Mouse (Mus musculus): Measurements from ENCODE around the gene Procr.
"Not testable (repeated sequence)": the region's sequence is repeated elsewhere in the genome, so short reads cannot be mapped to it uniquely, and the experiment has no call there.

Procr gene

DNA sequence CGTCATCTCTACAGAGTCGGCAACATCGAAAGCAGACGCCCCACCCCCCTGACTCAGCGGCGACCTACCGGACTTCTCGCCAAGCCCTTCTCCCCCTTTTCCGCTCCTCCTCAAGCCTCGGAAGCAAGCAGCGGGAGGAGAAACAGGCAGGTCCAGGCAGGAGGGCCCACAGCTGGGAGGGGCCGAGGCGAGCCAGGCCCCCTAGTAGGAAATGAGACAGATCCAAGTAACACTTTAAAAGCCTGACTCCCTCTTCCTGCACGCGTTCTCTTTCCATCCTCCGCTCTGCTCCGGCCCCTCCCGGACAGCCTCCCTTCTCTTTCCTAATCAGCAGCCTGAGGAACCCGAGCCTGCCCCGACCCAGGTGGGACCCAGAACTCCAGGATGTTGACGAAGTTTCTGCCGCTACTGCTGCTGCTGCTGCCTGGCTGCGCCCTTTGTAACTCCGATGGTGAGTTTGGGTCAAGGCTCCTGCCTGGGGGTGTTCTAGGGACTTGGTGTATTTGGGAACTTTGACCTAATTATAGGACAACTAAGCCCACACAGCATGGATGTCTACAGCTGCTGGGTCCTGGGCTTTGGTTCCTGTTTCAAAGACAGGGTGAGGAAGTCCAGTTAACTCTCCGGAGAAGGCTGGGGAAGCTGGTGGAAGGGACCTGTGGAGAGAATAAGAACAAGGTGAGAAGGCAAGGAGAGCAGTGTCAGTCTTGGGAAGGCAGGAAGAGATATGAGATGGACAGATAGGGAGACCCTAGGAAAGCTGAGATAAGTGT is at the start of gene Procr:
Gene Procr, plus strand, starts transcription at position 104 of the 773 bp plus-strand sequence.
- peak; percentile 70 for DNase-seq (ENCODE audit: low read depth, low spot score)

DNA sequence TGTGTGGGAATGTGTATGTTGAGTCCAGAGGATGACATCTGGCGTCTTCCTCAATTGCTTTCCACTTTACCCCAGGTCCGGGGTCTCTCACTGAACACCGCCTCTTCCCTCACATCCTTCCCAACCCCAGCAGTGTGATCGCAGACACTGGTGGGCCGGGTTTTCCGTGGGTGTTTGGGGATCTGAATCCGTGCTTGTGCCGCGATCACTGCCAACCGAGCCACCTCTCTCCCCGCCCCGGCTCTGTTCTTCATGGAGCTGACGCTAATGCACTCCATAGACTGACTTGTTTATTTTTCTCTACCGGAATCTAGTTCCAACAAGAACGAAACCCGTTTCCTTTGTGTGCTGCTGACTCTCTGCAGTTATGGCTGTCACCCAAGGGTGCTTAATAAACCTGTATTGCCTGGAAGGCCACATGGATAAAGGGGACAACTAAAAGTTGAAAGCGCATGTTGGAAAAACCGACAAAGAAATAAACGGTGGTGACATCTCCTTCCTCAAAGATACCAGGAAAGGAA is 49.5 kb upstream of the Procr start:
- DNase-seq (ENCODE audit: low read depth, low spot score): no peak

DNA sequence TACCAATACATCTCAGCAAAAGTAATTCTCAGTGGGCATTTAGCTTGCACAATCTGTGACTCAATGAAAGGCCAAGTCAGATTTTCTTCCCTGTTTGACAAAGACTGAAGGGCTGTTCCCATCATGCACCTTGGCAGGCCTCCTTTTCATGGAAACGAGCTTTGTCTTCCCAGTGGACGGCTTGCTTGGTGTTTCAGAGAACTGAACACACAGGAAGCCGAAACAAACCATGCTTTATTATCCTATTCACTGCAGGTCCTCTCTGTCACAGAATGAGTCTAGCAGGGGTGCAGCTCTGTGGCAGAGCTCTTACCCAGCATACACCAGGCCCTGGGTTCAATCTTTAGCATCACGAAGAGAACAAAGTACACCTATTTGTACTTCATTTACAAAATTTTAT is 47.3 kb upstream of the Procr start:
- DNase-seq (ENCODE audit: low read depth, low spot score): no peak

DNA sequence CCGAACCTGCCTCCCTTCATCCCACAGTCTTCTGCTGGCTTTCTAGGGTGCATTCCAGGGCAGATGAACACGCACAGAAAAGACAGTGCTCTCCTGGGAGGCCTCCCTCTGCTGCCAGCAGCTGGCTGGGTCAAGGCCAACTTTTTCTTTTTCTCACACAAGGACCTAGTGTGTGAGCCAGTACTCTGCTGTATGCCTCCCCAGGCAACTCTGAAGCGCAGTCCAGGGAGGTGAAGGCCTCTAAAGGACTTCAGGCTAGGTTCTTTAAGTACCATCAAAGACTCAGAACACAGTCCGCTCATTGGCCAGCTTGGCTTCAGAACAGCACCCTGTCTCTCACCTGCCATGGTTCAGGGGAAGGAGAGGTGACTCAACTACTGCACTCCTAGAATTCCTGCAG is 43.7 kb upstream of the Procr start:
- peak; percentile 43 for DNase-seq (ENCODE audit: low read depth, low spot score)

DNA sequence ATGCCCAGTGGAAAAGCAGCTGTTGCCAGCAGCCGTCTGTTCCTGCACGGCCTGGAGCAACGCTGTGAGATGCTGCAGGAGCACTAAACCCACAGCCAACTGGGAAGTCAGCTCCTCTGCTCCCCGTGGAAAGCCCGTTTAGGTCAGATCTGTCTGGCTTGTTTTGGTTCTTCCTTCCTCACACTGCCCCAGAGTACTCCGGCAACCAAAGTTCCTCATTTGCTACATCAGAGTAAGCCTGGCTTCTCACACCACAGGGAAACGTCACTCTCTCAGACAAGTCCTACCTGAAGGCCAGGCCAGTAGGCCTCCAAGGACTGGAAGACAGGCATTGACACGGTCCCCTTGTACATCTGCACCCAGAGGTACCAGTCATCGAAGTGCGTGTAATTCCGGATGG is 40.4 kb upstream of the Procr start:
- DNase-seq (ENCODE audit: low read depth, low spot score): no peak

DNA sequence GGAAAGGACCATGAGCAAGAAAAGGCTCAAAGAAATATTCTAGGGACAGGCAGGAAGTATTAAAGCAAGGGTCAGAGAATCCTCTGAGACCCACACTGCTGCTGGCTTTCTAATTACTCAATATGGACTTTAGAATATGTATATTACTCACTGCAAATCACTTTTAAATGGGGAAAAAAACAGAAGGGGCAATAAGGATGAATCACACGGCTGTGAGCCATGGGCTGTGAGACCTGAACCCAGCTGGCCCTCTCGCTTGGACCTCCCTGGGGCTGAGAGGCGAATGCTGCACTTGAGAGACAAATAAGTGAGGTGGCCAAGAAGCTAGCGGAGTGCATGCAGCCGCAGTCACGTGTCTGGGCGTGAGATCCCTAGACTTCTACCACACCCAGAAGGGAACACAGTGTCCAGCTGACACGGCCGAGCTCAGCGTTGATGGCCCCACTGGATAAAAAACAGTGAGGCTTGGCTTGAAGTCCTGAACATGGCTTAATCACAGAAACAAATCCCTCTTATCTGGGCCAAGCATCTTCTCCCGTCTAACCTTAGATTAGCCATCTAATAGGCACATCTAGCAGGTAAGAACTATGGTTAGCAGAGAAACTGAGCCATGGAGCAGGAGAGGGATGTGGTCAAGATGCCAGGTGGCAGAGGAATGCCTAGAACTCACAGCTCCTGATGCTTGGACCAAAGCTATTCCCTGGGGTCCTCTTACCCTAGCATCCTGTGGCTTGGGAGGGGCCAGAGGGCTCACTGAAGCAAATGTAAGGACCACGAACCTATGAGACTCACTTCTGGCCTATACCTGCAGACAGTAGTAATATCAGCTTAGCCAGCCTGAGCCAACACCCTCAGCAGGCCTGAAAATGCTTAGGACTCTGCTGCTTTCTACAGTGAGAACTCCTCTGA is 33.6 kb upstream of the Procr start:
- DNase-seq (ENCODE audit: low read depth, low spot score): no peak

DNA sequence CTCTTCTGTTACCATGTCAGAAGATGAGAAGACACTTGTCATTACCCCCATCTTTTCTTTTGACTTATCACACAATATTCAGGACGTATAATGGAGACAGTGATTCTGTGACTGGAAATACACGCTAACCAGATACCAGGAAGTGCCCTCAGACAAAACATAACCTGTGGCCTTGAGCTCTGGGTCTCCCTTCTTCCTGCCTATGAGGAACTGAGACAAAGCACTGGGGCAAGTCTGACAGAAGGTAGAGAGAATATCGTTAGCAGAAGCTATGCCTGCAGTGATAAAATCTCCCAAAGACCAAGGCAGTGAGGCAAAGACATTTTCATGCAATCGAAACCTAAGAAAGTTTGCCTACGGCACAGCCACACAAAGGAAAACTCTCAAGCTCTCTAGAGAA is 30.3 kb upstream of the Procr start:
- DNase-seq (ENCODE audit: low read depth, low spot score): no peak

DNA sequence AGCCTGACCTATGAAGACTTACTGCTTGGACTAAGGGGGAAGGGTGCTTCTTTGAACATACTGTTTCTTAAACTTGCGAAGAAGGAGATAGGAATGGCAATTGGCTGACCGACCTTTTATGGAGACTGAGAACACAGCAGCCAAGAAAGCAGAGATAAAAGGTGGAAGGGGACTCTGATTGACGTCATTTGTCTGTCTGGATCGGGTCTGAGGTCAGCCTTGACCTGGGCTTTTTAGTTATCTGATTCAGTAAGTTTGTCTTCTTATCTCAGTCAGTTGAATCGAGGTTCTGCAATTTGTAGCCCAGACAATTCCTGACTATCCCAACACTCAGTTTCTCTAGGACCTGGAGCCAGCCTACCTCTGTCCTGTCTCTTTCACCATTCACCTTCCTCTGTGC is 26.9 kb upstream of the Procr start:
- DNase-seq (ENCODE audit: low read depth, low spot score): no peak

DNA sequence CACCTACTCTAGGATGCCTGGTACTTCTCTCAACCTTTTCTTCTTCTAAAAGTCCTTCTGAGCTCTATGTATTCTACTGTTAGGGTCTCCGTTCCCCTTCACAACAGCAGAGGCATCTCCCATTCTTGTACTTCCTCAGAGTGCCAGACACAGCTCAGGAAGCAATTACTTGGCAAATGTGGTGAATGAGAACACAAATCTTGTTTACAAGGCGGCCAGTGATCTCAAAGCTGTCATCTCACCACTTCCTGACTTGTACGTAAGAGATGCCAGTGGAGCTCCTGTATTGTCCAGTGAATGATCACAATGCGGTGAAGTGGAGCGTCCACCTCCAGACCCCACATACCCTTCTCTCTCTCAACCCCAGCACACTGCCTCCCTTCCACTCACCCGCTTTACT is 26.4 kb upstream of the Procr start:
- no peak for DNase-seq (ENCODE audit: low read depth, low spot score)

DNA sequence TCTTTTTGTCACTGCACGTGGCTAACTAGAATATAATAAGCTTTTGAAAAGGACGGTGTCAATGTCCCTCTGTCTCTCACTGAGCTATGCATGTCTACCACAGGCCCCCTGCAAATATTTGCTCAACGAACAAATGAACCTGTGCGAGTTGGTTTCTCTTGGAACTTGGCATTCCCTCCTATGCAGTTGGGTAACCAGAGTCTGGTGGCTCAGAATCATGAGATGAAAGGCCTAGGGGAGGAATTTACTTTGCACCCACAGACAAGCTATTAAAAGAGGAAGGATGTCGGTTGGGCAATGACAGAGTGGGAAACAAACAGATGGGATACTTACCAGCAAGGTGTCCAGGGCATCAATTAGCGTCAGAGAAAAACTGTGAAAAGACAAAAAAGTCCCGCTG is 24.6 kb upstream of the Procr start:
- no peak for DNase-seq (ENCODE audit: low read depth, low spot score)

DNA sequence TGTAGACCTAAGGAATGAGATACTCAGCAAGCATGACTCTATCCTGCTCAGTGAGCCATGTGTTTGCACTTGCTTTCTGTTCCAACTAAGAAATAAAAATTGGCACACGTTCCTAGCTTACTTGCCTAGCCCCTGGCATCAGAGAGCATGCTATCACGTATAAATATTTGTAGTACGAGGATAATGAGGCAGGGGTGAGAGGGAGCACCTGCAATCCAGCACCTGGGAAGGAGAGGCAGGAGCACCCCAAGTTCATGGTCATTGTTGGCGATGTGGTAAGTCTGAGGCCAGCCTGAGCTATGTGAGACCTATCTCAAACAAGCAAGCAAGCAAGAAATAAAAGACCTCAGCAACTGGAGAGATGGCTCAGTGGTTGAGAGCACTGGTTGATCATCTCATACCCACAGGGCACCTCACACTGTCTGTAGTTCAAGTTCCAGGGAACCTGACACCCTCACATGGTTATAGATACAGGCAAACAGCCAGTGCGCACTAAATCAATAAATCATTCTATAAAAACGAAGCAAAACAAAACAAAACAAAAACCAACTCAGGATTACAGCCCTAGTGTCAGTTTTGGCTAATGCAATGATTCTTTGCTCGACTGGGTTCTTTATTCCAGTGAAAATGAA is 23.0 kb upstream of the Procr start:
- DNase-seq (ENCODE audit: low read depth, low spot score): no peak

DNA sequence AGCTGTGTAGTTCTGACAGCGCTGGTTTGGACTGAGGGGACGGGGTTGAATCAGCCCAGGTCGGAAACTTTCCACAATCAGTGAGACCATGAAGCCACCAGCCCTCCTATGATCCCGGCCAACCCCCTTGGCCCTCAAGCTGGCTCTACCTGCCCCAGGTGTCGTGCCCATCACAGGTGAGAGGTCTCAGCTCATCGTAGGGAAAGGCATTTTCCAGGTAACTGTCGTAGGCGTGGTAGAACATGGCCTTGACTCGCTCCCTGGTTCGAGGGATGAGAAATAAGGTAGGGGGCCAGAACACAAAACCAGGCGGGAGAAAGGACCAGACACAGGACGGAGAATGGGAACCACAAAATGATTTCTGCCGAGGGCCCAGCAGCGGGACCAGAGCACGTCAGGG is 22.2 kb upstream of the Procr start:
- no peak for DNase-seq (ENCODE audit: low read depth, low spot score)

DNA sequence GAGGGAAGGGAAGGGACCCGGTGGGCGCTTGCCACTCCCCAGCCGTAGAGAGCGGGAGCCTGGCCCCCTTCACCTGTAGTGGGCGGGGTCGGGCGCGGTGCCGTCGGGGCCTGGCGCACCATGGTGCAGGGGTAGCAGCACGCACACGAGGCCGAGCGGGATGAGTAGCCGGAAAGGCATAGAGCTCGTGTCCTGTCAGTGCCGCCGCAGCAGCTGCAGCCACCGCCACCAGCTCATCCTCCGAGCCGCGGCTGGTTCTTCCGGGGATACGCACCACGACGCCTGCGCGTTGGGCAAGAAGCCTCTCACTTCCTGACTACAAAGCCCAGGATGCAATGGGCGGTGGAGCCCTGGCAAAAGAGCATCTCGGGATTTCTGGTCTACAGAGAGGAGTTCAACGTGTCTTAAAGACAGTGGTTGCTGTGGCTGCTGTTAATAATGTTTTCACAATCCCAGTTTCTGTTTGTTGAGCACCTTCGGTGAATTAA is 21.7 kb upstream of the Procr start, which contains the start of gene Edem2:
Gene Edem2, minus strand, starts transcription at position 318 of the 488 bp plus-strand sequence.
- peak; percentile 95 for DNase-seq (ENCODE audit: low read depth, low spot score)

DNA sequence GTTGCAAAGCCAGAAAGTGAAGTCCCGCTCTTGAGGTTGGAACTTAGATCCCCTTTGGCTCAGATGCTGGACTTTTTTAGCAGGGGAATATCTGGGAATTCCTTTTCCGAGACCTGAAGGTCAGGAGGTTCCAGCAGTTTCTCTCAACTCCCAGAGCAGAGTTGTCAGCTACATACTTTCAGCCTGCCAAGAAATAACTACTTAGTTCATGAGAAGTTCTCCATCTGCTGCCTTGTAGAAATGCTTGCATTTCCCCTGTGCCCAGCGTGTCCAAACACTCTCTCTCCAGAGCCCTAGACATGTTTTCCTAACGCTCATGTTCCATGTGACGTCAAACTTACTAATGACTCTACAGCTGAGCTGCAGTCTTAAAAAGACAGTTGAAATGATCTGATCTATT is 15.8 kb upstream of the Procr start:
- no peak for DNase-seq (ENCODE audit: low read depth, low spot score)

DNA sequence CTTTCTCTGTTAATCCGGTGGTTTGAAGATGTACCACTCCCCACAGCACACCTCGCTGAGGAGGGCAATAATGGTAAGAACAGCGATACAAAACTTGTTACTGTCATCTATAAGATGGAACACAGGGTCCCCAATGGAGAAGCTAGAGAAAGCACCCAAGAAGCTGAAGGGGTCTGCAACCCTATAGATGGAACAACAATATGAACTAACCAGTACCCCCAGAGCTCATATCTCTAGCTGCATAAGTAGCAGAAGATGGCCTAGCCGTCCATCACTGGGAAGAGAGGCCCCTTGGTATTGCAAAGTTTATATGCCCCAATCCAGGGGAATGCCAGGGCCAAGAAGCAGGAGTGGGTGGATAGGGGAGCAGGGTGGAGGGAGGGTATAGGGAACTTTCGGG is 15.2 kb upstream of the Procr start, which contains the start of gene Gm17581:
Gene Gm17581, minus strand, starts transcription at position 101 of the 400 bp plus-strand sequence.
- DNase-seq (ENCODE audit: low read depth, low spot score): not testable (repeated sequence)

DNA sequence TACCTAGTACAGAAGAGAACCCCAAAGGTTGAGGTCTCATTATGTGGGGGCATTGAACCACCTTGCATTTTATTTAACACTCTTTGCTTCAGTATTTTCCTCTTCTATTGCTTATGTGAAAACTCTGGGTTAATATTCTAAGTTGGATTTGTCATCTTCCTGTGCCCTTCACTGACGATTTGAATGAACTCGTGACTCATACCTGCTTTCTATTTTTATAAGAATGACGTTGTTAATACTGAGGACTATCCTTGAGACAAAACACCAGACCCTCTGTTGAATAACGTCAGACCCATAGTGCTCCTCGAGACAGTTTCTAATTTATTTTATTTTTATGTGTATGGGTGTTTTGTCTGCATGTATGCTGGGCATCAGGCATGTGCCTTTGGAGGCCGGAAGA is 14.0 kb upstream of the Procr start:
- DNase-seq (ENCODE audit: low read depth, low spot score): peak; percentile 49

DNA sequence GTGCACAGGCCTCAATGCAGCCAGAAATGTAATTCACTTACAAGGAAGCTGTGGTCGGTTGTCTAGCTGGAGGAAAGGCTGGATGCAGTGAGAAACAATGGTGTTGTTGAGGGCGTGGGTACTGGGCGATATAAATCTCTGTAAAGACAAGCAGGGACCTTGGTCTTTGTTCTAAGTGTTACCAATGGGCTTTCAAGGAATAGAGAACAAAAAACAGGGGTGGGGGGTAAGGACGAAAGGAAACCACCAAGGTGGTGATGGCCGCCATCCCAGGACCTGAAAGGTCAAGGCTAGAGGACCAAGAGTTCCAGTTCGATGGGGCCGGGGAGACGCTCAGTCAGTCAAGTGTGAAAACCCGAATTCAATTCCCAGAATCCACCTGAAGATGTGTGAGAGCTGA is 13.1 kb upstream of the Procr start:
- DNase-seq (ENCODE audit: low read depth, low spot score): no peak

DNA sequence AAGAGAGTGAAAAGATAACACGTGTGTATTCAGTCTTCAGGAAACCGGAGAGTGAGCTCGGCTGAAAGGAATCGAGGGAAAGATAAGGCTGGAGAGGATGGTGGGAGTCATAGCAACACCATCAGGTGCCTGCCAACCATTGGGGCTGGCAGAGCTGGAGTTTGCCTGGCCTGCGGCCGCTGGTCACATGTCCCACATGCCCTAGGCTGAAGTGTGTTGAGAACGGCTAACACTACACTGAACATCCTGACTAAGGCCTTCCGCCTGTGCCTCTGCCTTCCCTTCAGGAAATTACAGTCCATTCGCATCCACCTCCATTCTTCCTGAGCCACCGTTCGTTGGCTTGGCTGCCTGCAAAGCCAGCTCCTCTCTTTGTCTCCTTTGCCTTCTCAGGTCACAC is 8.7 kb upstream of the Procr start:
- DNase-seq (ENCODE audit: low read depth, low spot score): no peak

DNA sequence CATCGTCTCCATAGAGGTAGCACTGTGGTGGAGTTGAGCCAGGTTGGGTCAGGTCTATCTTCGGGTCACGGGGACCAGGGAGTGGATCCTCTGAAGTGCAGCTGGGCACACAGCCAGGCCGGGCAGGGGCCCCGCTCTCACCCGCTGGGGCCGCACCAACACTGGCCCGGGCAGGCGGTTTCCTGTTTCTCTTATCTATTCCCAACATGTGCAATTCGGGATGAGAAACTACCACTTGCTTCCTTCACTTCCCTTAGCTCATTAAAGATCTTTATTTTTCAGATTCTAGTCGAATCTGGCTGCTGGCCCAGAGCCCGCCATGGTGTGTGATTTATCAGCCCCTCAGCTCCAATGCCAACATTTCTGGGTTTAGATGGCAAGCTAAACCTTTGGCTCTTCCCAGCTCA is 8.0 kb upstream of the Procr start:
- DNase-seq (ENCODE audit: low read depth, low spot score): peak; percentile 81

DNA sequence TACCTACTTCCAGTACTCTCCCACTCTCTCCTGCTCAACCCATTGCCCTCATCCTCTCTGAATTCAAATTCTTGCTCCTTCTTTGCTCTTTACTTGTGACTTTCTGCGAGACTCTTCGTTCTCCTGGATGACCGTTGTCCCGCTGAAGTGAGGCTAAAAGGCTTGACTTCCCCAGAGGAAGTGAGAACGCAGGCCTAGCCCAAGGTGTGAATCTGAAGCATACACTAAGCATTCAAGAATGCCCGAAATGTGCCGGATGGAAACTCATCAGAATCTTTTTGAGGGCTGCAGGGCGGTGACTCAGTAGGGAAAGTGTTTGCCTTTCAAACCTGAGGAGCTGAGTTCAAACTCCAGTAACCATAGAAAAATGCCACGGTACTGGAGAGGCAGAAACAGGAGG is 7.6 kb upstream of the Procr start:
- peak; percentile 64 for DNase-seq (ENCODE audit: low read depth, low spot score)

DNA sequence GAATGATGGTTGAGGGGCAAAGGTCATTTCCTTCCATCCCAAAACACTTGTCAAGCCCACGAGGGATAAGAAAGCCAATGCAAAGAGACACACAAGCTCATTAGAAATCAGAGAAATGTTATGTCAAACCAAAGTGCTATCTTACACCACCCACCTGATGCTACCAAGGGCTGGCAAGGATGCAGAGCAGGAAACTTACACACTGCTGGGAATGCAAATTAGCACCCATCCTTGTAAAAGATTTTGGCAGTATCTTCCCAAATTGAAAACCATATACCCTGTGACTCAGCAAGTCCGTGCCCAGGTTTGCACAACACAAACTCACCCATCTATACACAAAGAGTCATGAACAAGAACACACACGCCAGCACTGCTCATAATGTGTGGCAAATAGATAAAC is 5.4 kb upstream of the Procr start:
- no peak for DNase-seq (ENCODE audit: low read depth, low spot score)

DNA sequence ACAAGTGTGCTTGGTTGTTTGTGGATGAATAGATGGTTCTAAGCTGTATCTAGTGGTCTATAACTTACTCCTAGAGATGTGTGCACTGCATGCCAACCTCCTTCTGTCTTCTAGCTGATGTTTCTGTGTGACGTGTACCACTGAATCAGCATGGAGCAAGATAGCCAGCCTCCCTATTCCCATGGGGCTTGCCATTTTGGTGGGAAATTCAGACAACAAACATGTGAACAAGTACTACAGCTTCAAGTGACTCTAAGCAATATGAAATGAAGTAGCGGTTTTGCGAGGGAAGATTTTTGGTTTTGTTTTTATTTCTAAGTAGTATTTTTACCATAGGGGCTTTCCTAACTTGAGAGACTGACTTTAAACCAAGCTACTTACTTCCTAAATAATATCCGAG is 1.5 kb upstream of the Procr start:
- DNase-seq (ENCODE audit: low read depth, low spot score): no peak
